Mouse (Mus musculus) stomach, postnatal 0 days (tissue): ENCODE measurements around the gene Arpc1a.

Experiments
- CTCF ChIP-seq: IDR thresholded peaks from 2 replicates; pipeline ENCODE4 v1.5.1; 2016; ENCODE audit warnings: antibody characterized with exemption, low read depth, mild to moderate bottlenecking, moderate library complexity
- EP300 ChIP-seq: optimal IDR thresholded peaks from 2 replicates; pipeline ENCODE3; 2016; ENCODE audit warnings: antibody characterized with exemption

GRCm38 (mm10) chr5:145119385-145119784 is 35.8 kb downstream of the Arpc1a start:
- TF ChIP-seq CTCF, result peak; percentile 64
- TF ChIP-seq EP300, result no peak
